Mouse (Mus musculus) neutrophil, adult 5-6 weeks (primary cell): ENCODE measurements at regions not wholly inside any gene's neighbourhood (a gene's known extent, or its start where the extent isn't known, plus 50 kb on each side); places are given as distances from the start of the nearest gene placed in this dataset.

Experiments used
- ATAC-seq: fragments of 151-379, 151-347 bp; 2 replicates; pipeline ENCODE4 v1.8.0; 2017; ENCODE audit warnings: mild to moderate bottlenecking, moderate TSS enrichment; ENCODE audit not compliant: insufficient number of reproducible peaks, poor library complexity, low FRiP score, severe bottlenecking; ENCODE audit errors: extremely low read depth

DNA sequence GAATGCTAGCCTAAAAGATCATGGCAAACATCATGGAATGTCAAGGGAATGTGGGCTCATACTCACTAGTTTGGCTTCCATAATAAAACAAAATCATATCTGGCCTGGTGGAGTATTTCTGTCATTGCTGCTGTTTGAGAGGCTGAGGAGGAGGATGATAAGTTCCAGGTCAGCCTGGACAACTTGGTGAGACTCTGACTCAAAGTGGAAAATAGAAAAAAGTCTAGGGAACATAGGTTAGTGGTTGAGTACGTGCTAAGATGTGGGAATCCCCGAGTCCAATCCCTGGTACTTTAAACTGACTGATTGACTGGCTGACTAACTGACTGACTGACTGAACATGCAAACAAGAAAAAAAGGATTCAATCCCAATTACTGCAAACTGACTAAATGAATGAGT lies 103.2 kb upstream of the Fn1 start:
- no peak for ATAC-seq

DNA sequence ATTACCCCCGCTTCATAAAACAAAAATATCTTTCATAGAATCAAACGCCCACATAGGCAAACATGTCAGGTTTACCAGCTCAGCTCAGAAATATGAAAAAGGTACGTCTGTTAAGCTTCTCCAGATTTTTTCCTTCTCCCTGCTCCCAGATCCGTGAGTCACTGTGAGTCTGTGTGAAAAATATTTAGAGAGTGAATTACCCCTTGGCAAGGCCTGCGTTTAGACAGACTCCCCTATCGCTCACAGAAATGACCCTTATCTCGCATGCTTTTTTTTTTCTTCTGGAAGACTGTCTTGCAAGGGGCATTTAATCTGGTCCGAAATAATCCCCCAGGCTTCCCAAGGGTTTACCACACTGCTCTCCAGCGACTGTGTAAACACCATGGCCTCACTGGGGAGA lies 102.4 kb upstream of the Fn1 start:
- no peak for ATAC-seq

DNA sequence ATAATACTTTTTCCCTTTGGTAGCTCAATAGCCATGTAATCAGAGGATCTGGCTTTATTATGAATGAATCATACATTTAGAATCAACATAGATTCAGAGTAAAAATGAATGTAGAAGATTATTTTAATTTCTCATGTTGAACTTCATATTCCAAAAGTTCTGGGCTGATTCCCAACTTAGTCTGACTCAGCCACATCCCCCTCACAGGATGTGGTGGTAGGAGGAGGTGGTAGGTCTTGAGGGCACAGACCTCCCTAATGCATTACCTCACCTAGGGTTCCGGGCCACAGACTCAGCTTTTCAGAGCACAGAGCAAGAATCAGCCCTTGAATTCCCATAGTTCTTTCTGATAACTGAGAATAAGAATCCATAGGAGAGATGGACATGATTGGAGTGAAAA lies 99.4 kb upstream of the Fn1 start:
- no peak for ATAC-seq

DNA sequence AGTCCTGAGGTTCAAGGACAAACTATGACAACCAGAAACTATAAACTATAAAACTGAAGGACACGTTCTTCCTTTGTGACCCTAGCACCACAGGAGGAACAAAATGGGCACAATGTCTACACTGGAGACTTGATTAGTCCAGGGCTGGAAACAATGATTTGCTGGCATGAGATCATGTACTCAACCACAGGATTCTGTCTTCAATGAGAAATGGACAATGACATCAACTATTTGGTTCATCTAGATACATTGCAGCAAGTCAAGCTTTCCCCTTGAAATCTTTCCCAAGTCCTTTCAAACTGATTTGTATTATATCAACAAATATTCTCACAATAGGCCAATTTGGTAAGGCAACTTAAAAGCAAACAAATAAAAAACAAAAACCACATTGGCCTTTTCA lies 98.6 kb upstream of the Fn1 start:
- no peak for ATAC-seq

DNA sequence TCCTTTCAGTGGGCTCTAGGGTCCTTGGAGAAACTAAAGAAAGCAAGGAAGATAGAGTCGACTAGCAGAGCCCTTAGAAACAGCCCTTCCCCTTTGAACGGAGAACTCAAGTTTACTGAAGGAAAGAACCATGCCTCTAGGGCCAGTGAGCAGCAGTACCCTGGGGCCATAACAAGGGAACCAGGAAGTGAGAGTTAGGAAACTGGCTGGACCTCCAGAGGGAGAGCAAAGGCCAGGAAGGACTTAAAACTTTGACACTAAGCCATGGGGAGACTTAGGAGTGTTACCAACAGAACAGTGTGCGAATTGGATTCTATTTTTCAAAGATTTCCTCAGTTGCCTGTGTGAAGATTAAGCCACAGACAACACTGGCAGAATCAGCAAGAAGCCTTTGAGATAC lies 82.6 kb upstream of the Fn1 start:
- no peak for ATAC-seq

DNA sequence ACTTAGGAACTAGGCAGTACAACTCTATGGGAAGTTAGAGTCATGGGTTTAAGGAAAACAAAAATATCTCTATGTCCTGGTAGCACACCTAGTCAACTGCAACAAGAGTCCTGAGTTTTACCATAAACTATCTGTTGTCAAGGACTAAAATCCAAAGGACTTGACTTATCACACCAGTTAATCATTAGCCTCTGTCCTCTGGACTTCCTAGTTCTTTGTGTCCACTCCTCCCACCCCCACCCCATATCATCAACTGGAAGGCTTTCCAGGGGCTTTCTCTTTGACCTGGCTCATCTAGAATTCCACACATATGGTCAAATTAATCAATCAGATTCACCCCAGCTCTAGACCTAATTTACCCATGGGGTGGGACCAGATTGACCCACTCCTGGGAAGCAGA lies 78.6 kb upstream of the Fn1 start:
- no peak for ATAC-seq

DNA sequence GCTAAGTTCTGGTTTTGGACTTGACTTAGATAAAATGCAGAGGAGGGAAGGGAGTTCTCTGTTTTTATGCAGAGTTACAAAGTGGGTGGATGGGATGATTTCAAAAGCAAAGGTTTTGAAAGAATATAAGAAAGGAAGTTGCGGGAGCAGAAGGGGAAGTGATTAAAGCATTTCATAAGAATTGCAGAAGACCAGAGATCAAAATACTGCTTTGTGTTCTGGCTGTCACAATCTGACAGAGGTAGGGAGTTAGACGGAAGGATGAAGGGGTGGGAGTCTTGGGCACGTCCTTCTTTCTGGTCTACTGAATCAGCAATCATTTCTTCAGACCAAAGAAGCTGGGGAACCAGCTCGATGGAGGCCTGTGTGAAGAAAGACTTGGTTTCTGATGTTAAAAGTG lies 78.0 kb upstream of the Fn1 start:
- peak; percentile 76 for ATAC-seq

DNA sequence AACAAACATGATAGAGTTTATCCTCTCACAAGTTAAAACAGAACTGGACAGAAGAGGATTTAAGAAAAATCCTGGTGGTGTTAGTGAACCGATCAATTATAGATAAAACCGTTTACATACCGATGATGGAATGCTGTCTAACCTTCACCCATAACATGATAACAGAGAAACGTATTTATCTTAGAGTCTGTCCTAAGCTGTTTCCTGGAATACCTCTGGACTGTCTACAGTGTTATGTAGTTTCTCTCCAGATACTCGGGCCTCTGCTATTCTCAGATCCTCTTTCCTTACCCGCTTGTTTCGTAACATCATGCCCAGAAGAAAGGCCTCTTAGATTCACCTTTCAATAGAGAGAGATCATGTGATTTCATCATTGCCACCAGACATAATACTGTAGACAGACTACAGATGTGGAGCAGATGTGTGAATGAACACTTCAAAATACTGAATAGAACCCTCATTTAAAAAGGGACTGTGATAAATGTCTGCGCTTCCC lies 75.9 kb upstream of the Fn1 start:
- ATAC-seq, result no peak; the same call in 1 of the 2 replicates

DNA sequence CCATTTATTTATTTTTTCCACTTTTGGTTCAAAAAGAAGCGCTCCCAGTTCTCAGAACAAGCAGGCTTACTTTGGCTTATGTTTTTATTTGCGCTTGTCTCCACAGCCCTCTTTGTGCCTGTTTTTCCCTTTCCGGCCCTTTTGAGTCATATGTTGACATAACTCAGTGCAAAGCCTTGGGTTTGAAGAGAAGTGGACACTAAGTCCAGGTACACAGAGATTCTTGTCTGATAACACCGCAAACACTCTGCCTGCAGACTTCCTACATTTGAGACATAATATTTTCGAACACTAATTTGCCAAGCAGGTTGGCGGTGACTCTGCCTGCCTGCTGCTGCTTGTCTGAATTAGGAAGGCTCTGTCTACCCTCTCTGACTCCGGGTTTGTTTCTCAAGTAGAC lies 70.8 kb upstream of the Fn1 start:
- ATAC-seq, result no peak

DNA sequence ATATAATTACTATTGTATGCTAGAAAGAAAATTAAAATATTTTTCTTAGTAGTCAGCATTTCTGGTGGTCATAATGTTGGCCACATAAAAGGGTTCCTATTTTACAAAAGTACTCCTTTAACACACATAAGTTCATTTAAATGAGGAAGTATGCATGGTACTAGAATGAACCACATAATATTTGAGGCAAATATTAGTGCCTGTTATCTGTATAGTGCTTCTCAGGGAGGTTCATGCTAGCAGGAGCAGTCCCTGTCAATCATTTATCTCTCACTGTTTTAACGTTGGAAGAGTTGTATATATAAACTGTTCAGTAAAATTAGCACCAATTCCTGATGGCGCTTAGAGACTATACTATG lies 70.0 kb upstream of the Fn1 start:
- ATAC-seq, result no peak

DNA sequence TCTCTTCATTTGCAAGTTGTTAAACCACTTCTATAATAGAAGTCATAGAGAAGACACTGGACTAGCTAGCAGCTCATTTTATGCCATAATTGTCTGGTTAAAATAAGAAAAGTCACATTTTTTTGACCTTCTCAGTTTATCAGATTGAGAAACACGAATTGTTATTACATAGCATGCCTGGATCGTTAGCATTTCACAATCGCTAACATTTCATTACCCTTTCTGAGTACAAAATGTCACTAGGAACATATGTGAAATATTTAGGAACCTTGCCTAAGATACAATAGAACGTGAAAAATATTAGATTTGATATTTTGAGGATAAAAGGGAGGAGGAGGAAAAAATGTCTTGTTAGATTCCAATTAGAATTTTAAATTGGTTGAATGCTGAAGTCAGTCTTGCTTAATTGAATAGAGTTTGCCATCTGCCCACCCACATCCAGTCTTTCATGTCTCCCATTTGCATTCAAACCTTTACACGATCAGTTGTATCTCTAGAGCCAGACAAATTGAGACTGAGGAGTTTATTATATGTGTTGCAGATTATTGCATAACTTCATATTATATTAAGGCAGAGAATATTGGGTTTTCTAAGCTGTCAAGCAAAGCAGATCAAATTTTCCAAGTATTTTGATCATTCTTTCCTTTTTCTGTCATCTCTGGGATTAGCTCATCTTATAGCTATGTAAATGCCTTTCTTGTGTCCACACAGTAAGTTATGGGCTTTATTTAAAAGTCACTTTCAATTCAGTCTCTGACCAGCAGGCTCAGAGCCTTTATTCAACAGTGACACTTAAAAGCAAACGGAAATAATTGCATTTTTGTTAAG lies 69.4 kb upstream of the Fn1 start:
- ATAC-seq, result no peak
